Mouse (Mus musculus): ENCODE measurements at regions not wholly inside any gene's neighbourhood (a gene's known extent, or its start where the extent isn't known, plus 50 kb on each side); places are given as distances from the start of the nearest gene placed in this dataset.
"Not testable (repeated sequence)": the region's sequence is repeated elsewhere in the genome, so short reads cannot be mapped to it uniquely, and the experiment has no call there.

DNA sequence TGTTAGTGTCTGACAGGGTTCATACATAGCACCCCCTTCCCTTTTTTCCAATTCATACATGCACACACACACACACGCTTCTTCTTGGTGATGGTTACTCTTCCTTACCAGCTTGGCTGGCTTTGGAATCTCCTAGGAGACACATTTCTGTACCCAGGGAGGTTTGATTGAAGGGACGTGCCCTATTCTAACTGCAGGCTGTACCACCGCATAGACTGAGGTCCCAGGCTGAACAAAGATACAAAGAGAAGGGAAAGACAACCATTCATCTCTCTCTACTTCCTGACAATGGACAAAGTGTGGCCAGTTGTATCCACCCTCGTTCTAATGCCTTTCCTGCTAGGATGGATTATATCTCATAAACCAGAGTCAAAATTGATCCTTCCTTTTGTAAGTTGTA lies 100.0 kb downstream of the Raet1d start:
- DNase-seq (ENCODE audit: low spot score in 2 of 2): not testable (repeated sequence)

GRCm38 (mm10) chr10:22460818-22461479 lies 100.6 kb downstream of the Raet1d start:
- DNase-seq (ENCODE audit: low spot score in 2 of 2): not testable (repeated sequence)

GRCm38 (mm10) chr10:22461480-22462050 lies 101.2 kb downstream of the Raet1d start:
- DNase-seq (ENCODE audit: low spot score in 2 of 2): not testable (repeated sequence)

DNA sequence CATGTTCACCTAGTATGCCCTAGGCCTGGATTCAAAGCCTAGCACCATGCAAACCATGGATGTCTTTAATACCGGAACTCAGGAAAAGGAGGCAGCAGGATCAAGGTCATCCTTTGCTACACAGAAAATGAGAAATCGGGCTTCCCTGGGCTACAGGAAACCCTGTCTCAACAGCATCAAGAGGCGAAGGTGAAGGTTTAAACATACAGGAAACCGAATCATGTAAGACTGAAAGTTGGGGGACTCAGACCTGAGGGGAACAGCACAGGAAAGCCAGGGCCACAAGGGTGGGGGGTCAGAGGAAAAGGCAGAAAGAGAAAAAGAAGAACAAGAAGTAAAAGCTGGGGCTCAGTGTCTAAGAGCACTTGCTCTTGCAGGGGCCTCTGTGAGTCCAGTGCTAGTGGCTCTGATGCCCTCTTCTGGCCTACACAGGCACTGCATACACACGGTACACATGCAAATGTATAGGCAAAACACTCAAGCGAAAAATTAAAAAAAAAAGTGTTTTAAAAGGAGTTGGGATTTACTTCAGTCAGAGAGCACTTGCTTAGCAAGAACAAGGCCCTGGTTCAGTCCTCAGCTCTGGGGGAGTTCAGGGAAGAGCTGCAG lies 111.5 kb downstream of the Raet1d start:
- peak in 1 of 2 experiments; percentile 59 for DNase-seq (ENCODE audit: low spot score in 2 of 2)

DNA sequence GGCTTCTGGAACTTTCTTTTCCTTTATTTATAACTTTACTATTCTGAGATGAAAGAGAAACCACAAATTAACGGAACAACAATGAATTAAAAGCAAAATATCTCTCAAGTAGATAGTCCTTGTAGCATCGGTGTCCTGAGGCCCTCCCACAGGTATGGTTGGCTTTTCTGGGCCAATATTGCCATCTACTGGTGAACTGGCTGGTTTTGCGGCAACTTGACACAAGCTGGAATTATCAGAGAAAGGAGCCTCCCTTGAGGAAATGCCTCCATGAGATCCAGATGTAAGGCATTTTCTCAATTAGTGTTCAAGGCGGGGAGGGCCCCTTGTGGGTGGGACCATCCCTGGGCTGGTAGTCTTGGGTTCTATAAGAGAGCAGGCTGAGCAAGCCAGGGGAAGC lies 119.5 kb downstream of the Raet1d start:
- DNase-seq (ENCODE audit: low spot score in 2 of 2): peak in 1 of 2 experiments; percentile 30

DNA sequence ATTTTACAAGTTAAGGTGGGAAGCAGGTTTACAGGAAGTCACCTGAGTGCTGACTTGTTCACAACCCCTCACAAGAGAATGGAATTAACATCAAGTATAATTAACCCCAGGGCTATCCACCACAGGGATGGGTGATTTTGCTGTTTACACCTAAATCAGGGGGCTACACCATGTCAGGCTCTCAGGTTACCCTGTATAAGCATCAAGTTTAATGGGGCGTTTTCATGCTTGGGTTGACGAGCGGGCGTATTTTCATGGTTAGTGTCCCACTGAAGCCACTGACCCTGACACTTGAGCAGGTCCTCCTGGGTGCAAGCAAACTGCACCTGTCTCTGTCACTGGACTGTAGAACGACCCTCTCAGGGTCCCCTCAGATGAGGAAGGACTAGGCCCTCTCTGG lies 126.7 kb downstream of the Raet1d start:
- DNase-seq (ENCODE audit: low spot score in 2 of 2): not testable (repeated sequence)

GRCm38 (mm10) chr10:22491806-22492347 lies 131.5 kb downstream of the Raet1d start:
- not testable (repeated sequence) for DNase-seq (ENCODE audit: low spot score in 2 of 2)

DNA sequence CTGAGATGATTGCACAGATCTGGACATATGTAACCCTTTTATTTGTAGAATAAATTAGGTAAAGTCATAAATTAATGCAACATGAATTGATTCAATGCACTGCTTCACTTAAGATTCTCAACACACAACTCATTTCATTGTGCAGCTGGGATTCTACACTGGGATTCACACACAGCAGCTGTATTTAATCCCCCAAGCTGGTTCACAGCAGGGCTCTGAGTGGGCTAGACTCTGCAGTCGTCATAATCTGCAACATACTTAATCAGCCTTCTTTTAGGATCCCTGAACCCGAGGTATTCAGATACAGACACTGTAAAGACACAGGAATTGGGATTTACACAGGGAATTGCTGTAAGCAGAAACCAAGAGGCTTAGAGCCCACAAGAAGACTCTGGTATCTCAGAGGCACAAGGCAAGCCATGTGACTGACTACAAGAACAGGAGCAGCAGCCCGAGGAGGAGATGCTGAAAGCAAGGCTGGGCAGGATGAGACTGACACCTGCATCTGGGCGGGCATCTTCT lies 135.7 kb downstream of the Raet1d start:
- DNase-seq (ENCODE audit: low spot score in 2 of 2): no peak
